10 mouse cellular contexts compared by ENCODE assay signal in the genomic region with DNA sequence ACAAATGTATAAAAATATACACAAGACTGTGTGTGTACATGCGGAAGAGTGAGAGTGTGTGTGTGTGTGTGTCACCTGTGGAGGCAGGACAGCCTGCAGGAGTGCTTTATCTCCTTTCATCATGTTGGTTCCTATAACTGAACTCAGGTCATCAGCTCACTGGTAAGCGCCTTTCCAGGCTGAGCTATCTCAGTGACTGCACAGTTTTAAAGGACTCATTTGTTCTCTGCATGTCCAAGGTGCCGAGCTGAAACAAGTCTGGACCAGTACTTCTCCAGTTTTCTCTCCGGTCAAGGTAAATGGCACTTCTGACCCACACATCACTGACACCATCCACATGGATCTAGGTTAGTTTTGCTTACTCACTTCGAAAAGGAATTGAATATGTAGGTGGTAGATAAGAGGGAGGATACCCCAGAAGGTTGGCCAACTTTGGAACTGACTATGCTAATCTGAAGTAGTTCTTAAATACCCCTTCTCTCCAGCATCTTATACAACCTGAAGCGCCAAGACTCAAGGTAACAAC. TPM values are rescaled to one million over a fixed set of nuclear protein-coding genes. Genes with fewer than 3 reads are reported as not detected.
DNase-seq lines count a peak whose midpoint lies in the region; ATAC-seq and TF ChIP-seq lines count a peak whose summit lies in the region.
"Had no signal": no experiment of that assay in that cellular context is flagged by ENCODE, and none has a peak within 500 bp of the region (broad histone marks: within the 10 kb centered on the region; RNA-seq: fewer than 3 reads in every experiment).

No protein-coding gene starts in this region.

- no peak for DNase-seq in kidney, adult 2 months
- DNase-seq in limb, embryonic 14.5 days (ENCODE audit: low spot score), result no peak
- no peak for DNase-seq in embryo, embryonic 10.5 days (ENCODE audit: low spot score)
- DNase-seq in thymus, postnatal 0 days (ENCODE audit: low spot score), result no peak
- DNase-seq: lung, adult 2 months; right cerebral cortex, postnatal 4 days had no signal

- no peak for TF ChIP-seq CTCF in kidney, adult 2 months (conservative IDR thresholded peaks at IDR 0.05; ENCODE audit: insufficient read depth, insufficient read length, low read depth, low read length)

- 0 out of 2 replicates have a peak, but pooled peaks cover 3% of the 10 kb centered on the region for H3K36me3 ChIP-seq in kidney, embryonic 16.5 days (ENCODE audit: insufficient read depth, low read length)
- H3K36me3 ChIP-seq in kidney, adult 2 months (ENCODE audit: control insufficient read depth, insufficient read depth, low read length), result no peaks in the 10 kb centered on the region
- peaks cover 6% of the 10 kb centered on the region for H3K36me3 ChIP-seq in erythroblast, embryonic 14.5 days (ENCODE audit: control insufficient read depth)
- H3K36me3 ChIP-seq in limb, embryonic 14.5 days (ENCODE audit: control insufficient read depth, insufficient read depth, low read length), result peaks cover 3% of the 10 kb centered on the region; the same call in 1 of the 2 replicates
- H3K36me3 ChIP-seq in neural tube, embryonic 12.5 days, result no peaks in the 10 kb centered on the region

- no peak overlapping the region for H3K27ac ChIP-seq in kidney, embryonic 16.5 days (ENCODE audit: low read length)
- no peak overlapping the region for H3K27ac ChIP-seq in kidney, adult 2 months (ENCODE audit: insufficient read depth, low read depth, low read length)
- H3K27ac ChIP-seq in limb, embryonic 14.5 days (replicated peaks; ENCODE audit: low read depth, low read length), result no peak overlapping the region
- H3K27ac ChIP-seq in neural tube, embryonic 12.5 days, result no peak overlapping the region

- TF ChIP-seq POLR2A in kidney, adult 2 months (IDR thresholded peaks at IDR 0.05; ENCODE audit: low read depth, low read length), result no peak
- no peak for TF ChIP-seq POLR2A in limb, embryonic 14.5 days (IDR thresholded peaks at IDR 0.05; ENCODE audit: borderline replicate concordance, extremely low read depth, insufficient read depth, insufficient read length)

- no peaks in the 10 kb centered on the region for H3K9me3 ChIP-seq in kidney, embryonic 16.5 days (ENCODE audit: low read length)
- no peaks in the 10 kb centered on the region for H3K9me3 ChIP-seq in erythroblast, embryonic 14.5 days (ENCODE audit: control insufficient read depth, low read length)
- no peaks in the 10 kb centered on the region for H3K9me3 ChIP-seq in limb, embryonic 14.5 days (ENCODE audit: control insufficient read depth, low read length)
- no peaks in the 10 kb centered on the region for H3K9me3 ChIP-seq in neural tube, embryonic 12.5 days

- ATAC-seq in kidney, embryonic 16.5 days (ENCODE audit: low FRiP score, low TSS enrichment), result no peak
- no peak for ATAC-seq in limb, embryonic 14.5 days (ENCODE audit: low FRiP score, low read depth)
- no peak for ATAC-seq in neural tube, embryonic 12.5 days (ENCODE audit: low FRiP score, low read depth)
- ATAC-seq in frontal cortex, adult (ENCODE audit: low TSS enrichment), result no peak

- no peak overlapping the region for H3K9ac ChIP-seq in kidney, embryonic 16.5 days (replicated peaks; ENCODE audit: low read length)
- H3K9ac ChIP-seq in limb, embryonic 14.5 days (ENCODE audit: low read depth, low read length, severe bottlenecking), result no peak overlapping the region
- H3K9ac ChIP-seq in neural tube, embryonic 12.5 days, result no peak overlapping the region

- 74% methylated on average over 6 of the region's 6 CpGs for WGBS in kidney, embryonic 16.5 days
- 80% methylated on average over 6 of the region's 6 CpGs for WGBS in kidney, adult 2 months
- WGBS in limb, embryonic 14.5 days, result 81% methylated on average over 6 of the region's 6 CpGs
- 86% methylated on average over 6 of the region's 6 CpGs for WGBS in neural tube, embryonic 12.5 days

- peak overlapping the region; percentile 87 for H3K4me2 ChIP-seq in kidney, embryonic 16.5 days (replicated peaks; ENCODE audit: low read depth, low read length)
- H3K4me2 ChIP-seq in limb, embryonic 14.5 days (replicated peaks; ENCODE audit: low read depth, low read length, severe bottlenecking), result peak overlapping the region; percentile 75
- H3K4me2 ChIP-seq in neural tube, embryonic 12.5 days (replicated peaks), result peak overlapping the region; percentile 84

- peak overlapping the region; percentile 83; the same call in 1 of the 2 replicates for H3K4me3 ChIP-seq in kidney, embryonic 16.5 days (ENCODE audit: low read length)
- no peak overlapping the region for H3K4me3 ChIP-seq in kidney, adult 2 months (ENCODE audit: insufficient read depth, low read depth, low read length)
- peak overlapping the region; percentile 69 for H3K4me3 ChIP-seq in erythroblast, embryonic 14.5 days (replicated peaks)
- H3K4me3 ChIP-seq in limb, embryonic 14.5 days (replicated peaks; ENCODE audit: low read length), result peak overlapping the region; percentile 91; the same call in 1 of the 2 replicates
- no peak overlapping the region for H3K4me3 ChIP-seq in neural tube, embryonic 12.5 days

- no peaks in the 10 kb centered on the region for H3K27me3 ChIP-seq in kidney, embryonic 16.5 days (ENCODE audit: insufficient read depth, low read length)
- H3K27me3 ChIP-seq in kidney, adult 2 months (replicated peaks; ENCODE audit: control insufficient read depth, insufficient read depth, low read length), result no peaks in the 10 kb centered on the region
- no peaks in the 10 kb centered on the region for H3K27me3 ChIP-seq in erythroblast, embryonic 14.5 days (ENCODE audit: control insufficient read depth)
- H3K27me3 ChIP-seq in limb, embryonic 14.5 days (ENCODE audit: control insufficient read depth, insufficient read depth, low read length), result no peaks in the 10 kb centered on the region
- H3K27me3 ChIP-seq in neural tube, embryonic 12.5 days (replicated peaks), result no peaks in the 10 kb centered on the region

- H3K4me1 ChIP-seq in kidney, embryonic 16.5 days (ENCODE audit: insufficient read depth, low read length), result peaks cover 42% of the 10 kb centered on the region
- peaks cover 35% of the 10 kb centered on the region for H3K4me1 ChIP-seq in kidney, adult 2 months (ENCODE audit: control insufficient read depth, insufficient read depth, low read length)
- H3K4me1 ChIP-seq in erythroblast, embryonic 14.5 days (ENCODE audit: control insufficient read depth), result peaks cover 50% of the 10 kb centered on the region
- peaks cover 49% of the 10 kb centered on the region for H3K4me1 ChIP-seq in limb, embryonic 14.5 days (ENCODE audit: control insufficient read depth, insufficient read depth, low read length)
- peaks cover 29% of the 10 kb centered on the region for H3K4me1 ChIP-seq in neural tube, embryonic 12.5 days

RNA-seq across cellular contexts. Expression of gene Fbxl17, which starts 2.5 kb away (rescaled TPM):
- 4.7 and 5.2 TPM in 2 replicates for polyA plus RNA-seq in kidney, embryonic 16.5 days (2015; fragmentation: Nextera tagmentation; extraction: Ambion mirVana)
- 9.2 and 10.2 TPM in 2 replicates for polyA plus RNA-seq in kidney, adult 2 months (2012; rRNA removed)
- 0.39 and 0.48 TPM in 2 replicates for polyA plus RNA-seq in erythroblast, embryonic 14.5 days (2012)
- polyA plus RNA-seq in limb, embryonic 14.5 days (2012; rRNA removed), result 12.6 and 13.3 TPM in 2 replicates
- 12.9 and 14.7 TPM in 2 replicates for polyA plus RNA-seq in limb, embryonic 14.5 days (2014; fragmentation: Nextera tagmentation; extraction: Ambion mirVana)
- polyA plus RNA-seq in neural tube, embryonic 12.5 days (2016; fragmentation: Nextera tagmentation; extraction: Ambion mirVana), result 8.2 and 9.8 TPM in 2 replicates
- 5.7 and 5.8 TPM in 2 replicates for polyA plus RNA-seq in thymus, postnatal 0 days (2015; fragmentation: Nextera tagmentation; extraction: Ambion mirVana)

Comparison
In these comparisons a context has a peak if more than half of its experiments do, and no peak if none do; other contexts are left out.
1. H3K4me3 ChIP-seq: peak in kidney, embryonic 16.5 days (single experiment), erythroblast, embryonic 14.5 days (single experiment) and limb, embryonic 14.5 days (single experiment); none in kidney, adult 2 months (single experiment) and neural tube, embryonic 12.5 days (single experiment).
2. Peak in every context shown above with its lines, with median percentiles within 50 percentile points of each other: H3K4me2 ChIP-seq.